Mouse (Mus musculus) E14TG2a.4 (cell line): ENCODE results near the gene Xntrpc.

Experiments used
- CTCF ChIP-seq: conservative IDR thresholded peaks from 2 replicates; pipeline ENCODE4 v1.5.1; 2014; ENCODE audit warnings: low read length
- POU5F1 ChIP-seq: IDR thresholded peaks from 2 replicates; pipeline ENCODE4 v1.6.1; 2014; ENCODE audit warnings: low read length, borderline replicate concordance

DNA sequence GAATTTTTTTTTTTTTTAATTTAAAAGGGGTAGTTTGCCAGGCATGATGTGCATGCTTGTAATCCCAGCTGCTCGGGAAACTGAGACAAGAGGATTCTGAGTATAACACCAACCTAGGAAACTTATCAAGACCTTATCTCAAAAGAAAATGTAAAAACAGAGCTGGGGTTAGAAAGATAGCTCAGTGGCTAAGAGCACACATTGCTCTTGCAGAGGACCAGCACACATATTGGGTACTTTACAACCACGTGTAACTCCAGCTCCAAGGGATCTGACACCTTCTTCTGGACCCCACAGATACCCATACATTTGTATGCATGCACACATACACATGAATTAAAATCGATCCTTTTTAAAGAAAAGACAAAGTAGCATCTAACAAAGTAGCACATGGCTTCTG is 4.2 kb upstream of the Xntrpc start:
- TF ChIP-seq CTCF (no peak), POU5F1 (no peak)
